In the genomic region with DNA sequence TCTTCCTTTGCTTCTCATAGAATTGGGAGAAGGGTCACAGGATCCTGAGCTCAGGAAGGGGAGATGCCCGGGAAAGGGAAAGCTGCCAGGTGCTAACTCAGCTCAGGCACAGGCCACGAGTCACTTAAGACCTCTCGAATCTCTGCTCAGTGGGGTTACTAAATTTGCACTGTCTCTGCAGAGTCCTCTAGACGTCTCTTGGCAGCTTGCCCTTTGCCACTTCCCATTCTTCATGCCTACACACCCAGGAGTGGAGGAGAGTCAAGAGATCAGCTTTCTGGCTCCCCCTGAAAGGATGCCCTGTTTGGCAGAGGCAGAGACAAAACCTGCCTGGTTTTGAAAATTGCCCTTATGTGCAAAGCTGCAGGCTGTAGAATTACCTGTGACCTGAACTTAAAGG, we compare ENCODE assay signal across 8 mouse cellular contexts. TPM values are rescaled to one million over a fixed set of nuclear protein-coding genes. Genes with fewer than 3 reads are reported as not detected.
DNase-seq lines count a peak whose midpoint lies in the region; ATAC-seq lines count a peak whose summit lies in the region.

No protein-coding gene starts in this region.

- ATAC-seq in frontal cortex, adult (ENCODE audit: low TSS enrichment), result peak; percentile 34; the same call in 1 of the 2 replicates
- no peak for ATAC-seq in activated CD4-positive, CD25-positive, alpha-beta regulatory T cell, adult 4 months

- no peak for DNase-seq in frontal cortex, postnatal 25 days (ENCODE audit: low spot score in 2 of 2)
- DNase-seq in Muller cell, postnatal 12 days (ENCODE audit: inconsistent ontology term), result peak; percentile 32
- DNase-seq in heart, adult 9 months (ENCODE audit: low spot score in 2 of 2), result peak; percentile 49 to 59
- DNase-seq in left cerebral cortex, postnatal 14 days (ENCODE audit: low spot score in 2 of 2), result peak; percentile 30 to 67
- DNase-seq in right cerebral cortex, postnatal 14 days, result peak; percentile 55
- DNase-seq in adipocyte (ENCODE audit: low spot score), result no peak

- intact Hi-C loops in left cerebral cortex, postnatal 14 days (cut with DNase I), result no loop called here

RNA-seq across cellular contexts. Expression of gene Fam117b, which starts 17.4 kb away (rescaled TPM):
- total RNA-seq in left cerebral cortex, postnatal 14 days (2021), result 10 to 100 TPM; 51.4 to 51.7 TPM
- 10 to 100 TPM; 14.9 to 17.4 TPM for polyA plus RNA-seq in activated CD4-positive, CD25-positive, alpha-beta regulatory T cell, adult 4 months (2017; shearing (Covaris generic))

Comparison
In these comparisons a context has a peak if more than half of its experiments do, and no peak if none do; other contexts are left out.
1. DNase-seq: peak in Muller cell, postnatal 12 days (single experiment), heart, adult 9 months (2 of 2), left cerebral cortex, postnatal 14 days (2 of 2) and right cerebral cortex, postnatal 14 days (single experiment); none in frontal cortex, postnatal 25 days (0 of 2) and adipocyte (single experiment).